Mouse (Mus musculus): ENCODE measurements around the gene 1700001O22Rik.

Gene 1700001O22Rik

GRCm38 (mm10) chr2:30747602-30748162 lies 55.8 kb downstream of the 1700001O22Rik start:
- DNase-seq, result no peak

Data from B cell, adult 2 months (primary cell).